Mouse (Mus musculus): ENCODE measurements at regions not wholly inside any gene's neighbourhood (a gene's known extent, or its start where the extent isn't known, plus 50 kb on each side); places are given as distances from the start of the nearest gene placed in this dataset.
"Not testable (repeated sequence)": the region's sequence is repeated elsewhere in the genome, so short reads cannot be mapped to it uniquely, and the experiment has no call there.

- DNase-seq, result no peak
These were observed 167.9 kb downstream of the Basp1 start for GRCm38 (mm10) chr15:25245631-25246030.

DNA sequence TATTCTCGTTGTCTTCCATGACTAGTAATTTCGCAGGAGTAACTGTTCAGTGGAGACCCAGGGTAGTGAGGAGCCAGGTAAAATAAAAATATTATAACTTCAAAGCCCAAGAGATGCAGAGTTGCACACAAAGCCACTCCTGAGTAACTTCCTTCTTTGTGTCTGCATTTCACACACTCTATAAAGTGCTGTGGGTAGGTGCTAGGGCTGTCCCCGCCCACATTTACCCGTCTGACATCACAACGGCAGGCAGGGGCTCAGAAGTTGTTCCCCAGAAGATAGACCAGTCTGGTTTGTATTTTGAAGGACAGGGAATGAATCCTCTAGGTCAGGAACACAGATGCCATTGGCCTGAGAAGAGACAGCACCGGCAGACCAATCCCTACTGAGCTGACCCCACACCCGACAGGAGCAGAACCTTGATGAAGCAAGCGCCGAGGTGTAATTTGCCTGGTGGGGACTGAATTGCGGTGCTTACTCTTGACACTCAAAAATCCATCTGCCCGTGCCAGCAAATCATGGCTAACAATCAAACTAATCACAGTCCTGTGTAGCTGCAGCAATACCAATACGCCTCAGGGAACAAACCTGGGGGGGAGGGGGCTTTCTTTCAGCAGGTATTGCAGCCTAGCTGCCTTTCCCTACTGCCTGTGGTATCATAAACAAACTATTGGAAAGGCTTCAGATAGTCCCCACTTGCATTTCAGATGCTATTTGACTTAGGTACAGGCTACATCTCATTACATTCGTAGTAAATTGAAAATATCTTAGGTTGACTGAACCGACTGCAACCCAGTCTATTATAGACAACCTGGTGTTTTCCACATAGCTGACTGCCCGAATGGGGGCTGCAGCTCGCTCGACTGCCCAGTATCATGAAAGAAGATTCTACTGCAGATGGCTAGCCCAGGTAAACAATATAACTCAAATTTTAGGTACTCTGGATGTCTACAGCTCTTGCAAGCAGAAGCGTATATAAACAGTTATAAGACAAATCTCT lies 175.6 kb downstream of the Basp1 start:
- no peak for DNase-seq

DNA sequence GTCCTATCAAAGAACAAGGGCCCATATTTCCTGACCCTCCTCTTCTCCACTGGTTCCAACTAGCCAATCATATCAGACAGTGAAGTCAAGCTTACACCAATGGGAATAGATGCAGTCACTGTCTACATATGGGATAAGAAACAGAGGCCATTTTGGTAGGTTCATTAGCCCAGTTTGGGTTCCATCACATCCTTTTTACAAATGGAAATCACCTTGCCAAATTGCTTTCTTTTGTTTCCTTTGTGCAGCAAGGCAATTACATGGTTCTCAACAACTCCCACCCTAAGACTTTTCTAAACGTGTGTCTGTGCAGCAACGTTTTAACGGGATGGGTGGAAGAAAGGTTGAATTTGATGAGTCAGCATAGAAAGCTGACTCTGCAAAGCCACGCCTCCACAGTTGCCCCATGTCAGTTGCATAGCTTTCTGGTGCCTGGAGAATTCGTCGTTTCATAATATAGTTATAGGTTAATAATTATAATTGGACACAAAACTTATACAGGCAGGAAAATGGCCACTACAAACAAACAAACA lies 177.3 kb downstream of the Basp1 start:
- DNase-seq, result no peak

DNA sequence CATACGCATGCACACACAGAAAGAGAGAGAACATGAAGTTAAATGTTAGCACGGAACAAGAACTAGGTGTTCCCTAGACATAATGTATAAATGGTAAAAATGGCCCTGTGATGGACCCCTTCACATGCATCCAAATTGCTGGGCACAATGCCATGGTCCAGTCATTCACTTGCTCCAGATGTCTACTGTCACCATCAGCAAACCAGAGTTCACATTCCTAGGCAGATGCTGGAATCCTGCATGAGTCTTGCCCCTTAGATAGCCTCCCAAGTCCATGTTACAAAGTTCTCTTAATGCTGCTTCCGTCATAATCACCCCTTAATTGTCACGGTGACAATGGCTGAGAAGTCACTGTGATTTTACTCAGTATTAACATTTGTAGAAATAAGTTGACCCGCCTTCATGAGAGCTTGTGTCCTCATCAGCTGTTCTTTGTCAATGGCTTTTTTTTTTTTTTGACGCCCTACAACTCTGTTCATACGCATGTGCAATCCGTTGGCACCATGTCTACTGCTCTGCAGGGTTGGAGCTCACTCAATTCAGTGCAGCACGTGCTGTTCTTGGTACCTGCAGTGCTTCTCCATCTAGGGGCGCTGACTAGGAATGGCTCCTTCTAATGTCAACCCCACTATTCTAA lies 179.4 kb downstream of the Basp1 start:
- DNase-seq, result no peak

DNA sequence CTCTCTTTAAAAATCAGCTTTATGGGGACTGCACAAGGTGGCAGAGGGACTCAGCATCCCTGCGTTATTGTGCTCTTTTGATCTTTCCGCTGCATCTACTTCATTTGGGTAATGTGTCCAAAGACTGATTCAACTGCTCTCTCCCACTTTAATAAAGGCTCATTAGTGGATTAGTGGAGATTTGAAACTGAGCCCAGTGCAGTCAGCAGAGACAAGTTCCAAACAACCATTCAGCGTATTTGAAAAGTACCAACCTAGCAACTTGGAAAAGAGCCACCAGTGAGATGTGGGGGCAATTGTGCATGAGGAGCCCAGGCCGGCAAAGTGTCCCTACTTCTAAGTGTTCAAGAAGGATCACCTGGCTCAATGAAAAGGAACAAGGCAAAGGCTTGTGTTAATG lies 183.4 kb downstream of the Basp1 start:
- DNase-seq, result no peak

GRCm38 (mm10) chr15:25229807-25230206 lies 183.8 kb downstream of the Basp1 start:
- no peak for DNase-seq

DNA sequence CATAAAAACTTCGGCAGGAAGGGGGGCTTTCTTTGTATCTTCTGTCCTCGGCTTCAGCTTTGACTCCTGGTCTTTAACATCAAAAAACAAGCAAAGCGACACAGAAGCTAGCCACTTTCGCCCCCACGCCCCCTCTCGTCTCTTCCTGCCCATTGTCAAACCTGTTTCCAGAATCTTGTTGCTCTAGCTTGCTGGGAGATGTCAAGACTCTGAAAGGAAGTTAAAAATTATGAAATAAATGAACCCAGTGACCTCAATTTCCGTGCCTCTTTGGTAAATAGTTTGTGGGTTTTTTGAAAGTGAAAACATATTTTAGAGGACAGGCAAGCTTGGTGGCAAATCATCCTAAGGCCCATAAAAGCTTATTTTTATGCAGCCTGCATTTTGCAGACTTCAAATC lies 186.1 kb downstream of the Basp1 start:
- no peak for DNase-seq

DNA sequence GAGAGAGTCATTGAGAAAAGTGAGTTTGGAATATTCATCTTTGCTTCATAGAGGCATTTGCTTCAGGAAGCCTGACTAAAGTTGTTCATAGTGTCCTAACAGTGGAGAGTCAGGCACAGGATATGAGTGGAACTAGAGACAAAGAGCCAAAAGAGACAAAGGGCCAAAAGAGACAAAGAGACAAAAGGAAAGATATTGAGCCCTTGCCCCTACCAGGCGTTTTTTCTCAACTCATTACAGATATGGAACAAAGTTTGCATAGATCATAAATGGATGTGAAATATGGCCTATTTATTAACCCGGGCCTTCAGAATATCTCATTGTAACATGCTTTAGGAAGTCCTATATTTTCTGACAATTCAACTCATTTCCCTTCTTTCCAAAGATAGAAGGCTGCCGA lies 187.6 kb downstream of the Basp1 start:
- DNase-seq, result no peak

- no peak for DNase-seq
These were observed 188.1 kb downstream of the Basp1 start for GRCm38 (mm10) chr15:25225431-25225830.

- no peak for DNase-seq
These were observed 191.8 kb downstream of the Basp1 start for GRCm38 (mm10) chr15:25221749-25222148.

- no peak for DNase-seq
These were observed 197.2 kb downstream of the Basp1 start for GRCm38 (mm10) chr15:25216375-25216774.

DNA sequence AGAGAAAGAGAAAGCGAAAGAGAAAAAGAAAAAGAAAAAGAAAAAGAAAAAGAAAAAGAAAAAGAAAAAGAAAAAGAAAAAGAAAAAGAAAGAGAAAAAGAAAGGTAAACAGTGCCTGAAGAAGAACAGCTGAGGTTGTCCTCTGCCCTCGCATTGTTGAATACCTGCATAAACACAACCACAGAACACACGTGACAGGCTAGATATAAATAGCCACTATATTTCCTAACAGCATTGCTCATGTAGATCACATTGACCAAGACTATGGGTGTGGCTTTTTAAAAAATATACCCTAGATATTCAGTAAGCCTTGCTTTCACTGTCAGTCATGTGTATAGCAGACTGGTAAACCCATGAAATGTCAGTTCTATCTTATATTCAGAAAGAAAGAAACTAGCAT lies 211.5 kb downstream of the Basp1 start:
- no peak for DNase-seq

- not testable (repeated sequence) for DNase-seq
These were observed 213.3 kb downstream of the Basp1 start for GRCm38 (mm10) chr15:25200249-25200648.

- no peak for DNase-seq
These were observed 225.7 kb downstream of the Basp1 start for GRCm38 (mm10) chr15:25187881-25188326.

GRCm38 (mm10) chr15:25172755-25173154 lies 240.8 kb downstream of the Basp1 start:
- no peak for DNase-seq

DNA sequence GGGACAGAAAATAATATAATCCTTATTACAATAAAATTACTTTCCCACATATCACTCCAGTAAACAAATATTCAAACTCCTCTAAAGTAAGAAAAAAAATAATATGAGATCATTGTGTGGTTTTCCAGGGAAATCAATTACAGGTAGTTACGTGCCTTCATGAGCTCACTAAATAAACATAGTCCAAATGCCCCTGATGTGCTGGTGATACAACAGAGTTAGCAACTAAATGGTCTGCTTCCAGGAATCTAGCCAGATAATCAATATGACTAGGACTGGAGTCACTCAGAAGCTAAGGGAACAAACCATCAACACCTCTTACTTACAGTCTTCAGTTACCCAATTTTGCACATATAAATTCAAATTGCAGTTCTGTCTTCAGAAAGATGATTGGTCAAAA lies 267.2 kb downstream of the Basp1 start:
- no peak for DNase-seq

DNA sequence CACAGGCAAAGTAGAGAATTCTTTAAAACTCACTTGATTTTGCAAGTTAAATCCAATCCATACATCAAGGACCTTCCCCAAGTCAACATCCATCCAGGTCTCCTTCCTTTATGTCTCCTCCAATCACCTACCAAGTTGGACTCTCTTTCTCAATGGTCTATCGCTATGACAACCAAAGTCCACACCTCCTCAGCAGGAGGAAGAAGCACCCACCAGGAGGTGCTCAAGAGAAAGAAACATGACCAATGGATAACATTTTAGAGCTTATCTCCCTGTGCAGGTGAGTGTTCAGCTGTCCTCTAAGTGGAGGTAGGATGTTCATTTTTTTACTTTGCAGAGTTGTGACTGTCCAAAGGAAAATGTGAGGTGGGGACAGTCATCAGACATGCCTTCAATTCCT lies 269.3 kb downstream of the Basp1 start:
- no peak for DNase-seq

DNA sequence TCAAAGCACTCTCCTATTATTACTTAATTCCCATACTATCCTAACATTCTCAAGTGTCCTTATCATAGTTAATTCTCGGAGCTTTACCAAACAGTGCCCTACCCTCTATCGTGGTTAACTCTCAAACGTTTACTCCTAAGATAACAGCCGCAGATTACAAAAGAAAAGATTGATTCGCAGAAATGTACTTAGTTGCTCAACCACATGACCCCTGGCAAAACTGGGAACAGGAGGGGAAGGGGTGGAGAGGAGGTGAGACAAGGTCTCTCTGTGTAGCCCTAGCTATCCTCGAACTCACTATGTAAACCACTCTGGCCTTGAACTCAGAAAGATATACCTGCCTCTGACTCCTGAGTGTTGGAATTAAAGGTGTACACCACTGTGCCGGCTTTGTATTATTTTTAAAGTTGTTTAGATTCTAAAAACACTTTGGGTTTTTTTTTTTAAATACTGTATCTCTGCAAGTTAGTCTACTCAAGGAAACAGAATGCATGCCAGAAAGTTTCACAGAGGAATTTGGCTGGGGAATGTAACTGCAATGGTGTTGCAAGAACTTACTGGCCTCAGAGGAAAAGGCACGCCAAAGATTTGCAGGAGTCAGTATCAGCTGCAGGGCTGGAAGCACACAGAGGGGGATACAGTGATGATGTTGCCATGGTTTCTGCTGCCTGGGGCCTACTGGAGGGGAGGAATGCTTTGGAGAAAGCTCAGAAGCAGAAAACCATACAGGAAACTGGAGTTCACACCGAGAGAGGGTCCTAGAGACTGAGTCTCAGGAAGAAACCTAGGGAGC lies 273.0 kb downstream of the Basp1 start:
- DNase-seq, result peak; percentile 4

DNA sequence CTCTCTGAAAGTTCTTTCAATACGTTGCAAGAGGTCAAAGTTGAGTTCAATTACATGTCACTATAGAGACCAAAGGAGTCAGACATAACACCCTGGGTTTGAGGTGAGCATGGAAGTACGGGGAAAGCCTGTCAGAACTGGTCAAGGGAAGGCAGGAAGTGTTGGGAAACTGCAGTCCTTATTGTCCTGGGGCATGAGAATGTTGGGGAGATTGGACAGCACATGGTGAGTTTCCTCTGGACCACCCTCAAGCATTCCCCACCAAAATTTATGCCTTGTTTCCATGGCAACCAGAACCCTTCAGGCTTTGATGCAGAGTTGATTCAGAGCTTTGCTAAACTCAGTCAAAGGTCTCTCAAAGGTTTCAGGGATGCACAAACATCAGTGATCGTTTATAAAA lies 276.5 kb downstream of the Basp1 start:
- DNase-seq, result no peak

DNA sequence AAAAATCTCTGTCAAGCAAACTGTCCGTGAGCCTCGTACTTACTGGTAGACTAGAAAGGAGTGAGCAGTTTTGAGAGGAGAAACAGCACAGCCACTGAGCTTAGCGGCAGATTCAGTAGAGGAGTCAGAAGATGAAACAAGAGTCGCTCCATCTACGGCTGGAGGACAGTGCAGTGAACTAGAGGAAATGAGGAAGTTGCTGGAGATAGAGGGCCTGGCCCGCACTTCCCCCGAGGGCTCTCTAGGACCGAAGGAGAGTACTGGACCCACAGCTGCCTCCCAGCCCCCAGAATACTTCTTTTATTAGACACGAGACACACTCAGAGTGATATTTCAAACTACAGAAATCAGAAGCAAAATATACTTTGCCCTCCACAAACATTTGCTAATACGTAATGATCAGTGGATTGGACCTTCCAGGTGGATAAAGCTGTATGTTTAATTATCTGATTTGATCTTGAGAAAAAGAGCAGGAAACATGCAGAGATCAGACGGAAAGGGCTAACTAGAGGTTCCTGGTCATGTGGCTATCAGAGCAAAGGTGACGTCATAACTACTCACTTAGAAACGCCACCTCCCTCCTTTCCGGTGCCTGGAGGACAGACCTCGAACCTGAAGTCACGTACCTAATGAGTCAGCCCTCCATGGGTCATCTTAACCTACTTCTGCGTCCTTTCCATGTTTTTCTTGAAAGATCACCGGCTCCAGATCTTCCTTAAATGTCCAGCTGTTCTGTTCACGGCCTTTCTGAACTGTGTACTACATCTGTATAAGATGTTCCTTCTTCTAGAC lies 277.9 kb downstream of the Basp1 start:
- DNase-seq, result no peak

- no peak for DNase-seq
These were observed 283.5 kb downstream of the Basp1 start for GRCm38 (mm10) chr15:25130096-25130495.

All from adrenal gland, adult 2 months (tissue).